Mouse (Mus musculus) adrenal gland, adult 10 weeks (tissue): ENCODE measurements around the gene Scgb1b19. TPM values are rescaled to one million over a fixed set of nuclear protein-coding genes. Genes with fewer than 3 reads are reported as not detected.

ENCODE experiments used
- polyA plus RNA-seq: library from polyadenylated mRNA; stranded (reverse); fragments of 350-450 nt; fragmentation: Illumina TruSeq; extraction: RNeasy Lipid Tissue Mini Kit (QIAGEN cat#74804); gene quantifications from one replicate; pipeline ENCODE4 v1.2.3, GENCODE M21; 2014; ENCODE audit warnings: low read depth, low replicate concordance

Scgb1b19 gene
- not detected for polyA plus RNA-seq

DNA sequence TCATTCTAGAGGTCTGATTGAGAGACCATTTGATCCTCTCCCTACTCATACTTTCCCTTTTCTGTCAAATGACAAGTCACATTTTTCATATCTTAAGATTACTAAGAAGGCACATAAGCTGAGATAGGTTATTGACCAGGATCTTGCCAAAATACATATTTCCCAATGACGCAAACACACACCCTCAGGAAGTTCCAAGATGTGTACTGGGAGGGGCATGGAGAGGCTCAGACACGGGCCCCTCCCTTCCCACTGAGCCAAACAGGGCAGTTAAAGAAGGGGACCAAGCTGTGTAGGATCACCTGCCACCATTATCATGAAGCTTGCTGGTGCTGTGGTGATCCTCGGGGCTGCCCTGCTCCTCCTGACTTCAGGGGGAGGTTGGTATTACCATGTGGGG, at the start of gene Scgb1b19:
Scgb1b19 (plus strand) TSS at position 301 of the 400 bp plus-strand sequence.

DNA sequence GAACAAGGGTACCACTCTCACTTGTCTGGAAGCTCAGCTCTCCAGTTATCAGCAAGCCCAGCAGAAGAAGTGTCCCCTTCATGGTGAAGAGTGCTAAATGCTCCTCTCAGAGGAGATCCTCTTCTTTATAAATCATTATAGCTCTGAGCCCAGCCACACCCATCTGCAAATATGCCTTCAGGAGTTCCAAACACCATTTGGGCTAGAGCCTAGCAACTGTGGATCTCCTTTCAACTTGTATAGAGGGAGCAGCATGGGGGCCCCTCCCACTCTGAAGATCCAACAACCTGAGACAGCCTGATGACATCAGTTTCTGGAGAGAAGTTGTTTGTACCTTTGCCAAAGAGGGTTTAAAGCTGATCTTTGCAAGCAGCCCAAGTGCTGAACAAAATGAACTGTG, 6.9 kb upstream of the Scgb1b19 start, which contains the start of gene Scgb2b19:
Scgb2b19 (minus strand) TSS at position 101 of the 400 bp plus-strand sequence.

Other genes with a start within 250 kb of the Scgb1b19 start
- gene Scgb2b17, start 230.7 kb upstream of the Scgb1b19 start, polyA plus RNA-seq = not detected
- gene Scgb1b17, start 223.8 kb upstream of the Scgb1b19 start, polyA plus RNA-seq = not detected
- not detected for gene Scgb2b18, start 113.4 kb upstream of the Scgb1b19 start, polyA plus RNA-seq
- gene Scgb1b18, start 101.7 kb upstream of the Scgb1b19 start, polyA plus RNA-seq = not detected
- gene Scgb2b19, start 7.0 kb upstream of the Scgb1b19 start, polyA plus RNA-seq = not detected
- not detected for gene Scgb2b20, start 79.0 kb downstream of the Scgb1b19 start, polyA plus RNA-seq
- not detected for gene Scgb1b20, start 85.9 kb downstream of the Scgb1b19 start, polyA plus RNA-seq
- not detected for gene Scgb2b21, start 233.2 kb downstream of the Scgb1b19 start, polyA plus RNA-seq